Mouse (Mus musculus) embryonic facial prominence, embryonic 13.5 days (tissue): ENCODE results near the gene Acot8. TPM values are rescaled to one million over a fixed set of nuclear protein-coding genes. Genes with fewer than 3 reads are reported as not detected.

Experiments used
- ATAC-seq: fragments of 200-750 bp; cut with Nextera tagmentation; 2 replicates; pipeline ENCODE4 v1.8.0; 2017; ENCODE audit warnings: low read depth; ENCODE audit not compliant: insufficient number of reproducible peaks, insufficient read depth, low FRiP score, low TSS enrichment
- H3K27ac ChIP-seq: fragments of 300-500 bp; sonication (generic); 2 replicates; pipeline ENCODE4 v1.5.1; 2015; ENCODE audit warnings: moderate library complexity, mild to moderate bottlenecking, inconsistent platforms
- H3K27me3 ChIP-seq: fragments of 300-500 bp; sonication (generic); 2 replicates; pipeline ENCODE4 v1.6.1; 2015; ENCODE audit warnings: mild to moderate bottlenecking, inconsistent platforms
- H3K36me3 ChIP-seq: fragments of 300-500 bp; sonication (generic); 2 replicates; pipeline ENCODE4 v1.6.1; 2015; ENCODE audit warnings: mild to moderate bottlenecking, inconsistent platforms
- H3K4me1 ChIP-seq: fragments of 300-500 bp; sonication (generic); 2 replicates; pipeline ENCODE4 v1.6.1; 2015; ENCODE audit warnings: inconsistent platforms
- H3K4me2 ChIP-seq: fragments of 300-500 bp; sonication (generic); 2 replicates; pipeline ENCODE4 v1.6.1; 2015; ENCODE audit warnings: moderate library complexity, mild to moderate bottlenecking, inconsistent platforms
- H3K4me3 ChIP-seq: fragments of 300-500 bp; sonication (generic); 2 replicates; pipeline ENCODE4 v1.5.1; 2015; ENCODE audit warnings: mild to moderate bottlenecking, inconsistent platforms
- H3K9ac ChIP-seq: fragments of 300-500 bp; sonication (generic); 2 replicates; pipeline ENCODE4 v1.6.1; 2015; ENCODE audit warnings: mild to moderate bottlenecking, inconsistent platforms
- H3K9me3 ChIP-seq: fragments of 300-500 bp; sonication (generic); 2 replicates; pipeline ENCODE4 v1.6.1; 2016; ENCODE audit warnings: inconsistent platforms
- WGBS: fragments of 180-500 bp; shearing (Covaris S2); methylation state at CpG from one replicate; pipeline ENCODE4 v1.1.7; 2015; ENCODE audit warnings: mixed read lengths; 5-methylcytosine and 5-hydroxymethylcytosine counted together
- polyA plus RNA-seq: library from polyadenylated mRNA; unstranded; fragments of >200 nt; fragmentation: Nextera tagmentation; extraction: Ambion mirVana; gene quantifications from 2 replicates; pipeline ENCODE4 v1.2.1, GENCODE M21; 2015

Acot8 gene
- polyA plus RNA-seq, 1 experiment from 2014 or later, result 19.5 TPM

GRCm38 (mm10) chr2:164790451-164790850 is 14.2 kb downstream of the Acot8 start:
- H3K27me3 ChIP-seq, result no peaks in the 10 kb centered on the region
- 76% methylated on average over 4 of the region's 4 CpGs for WGBS
- H3K9ac ChIP-seq, result no peak overlapping the region
- H3K27ac ChIP-seq, result no peak overlapping the region
- H3K36me3 ChIP-seq, result peaks cover 51% of the 10 kb centered on the region
- no peak overlapping the region for H3K4me3 ChIP-seq
- ATAC-seq, result no peak
- no peaks in the 10 kb centered on the region for H3K9me3 ChIP-seq
- H3K4me1 ChIP-seq, result peaks cover 26% of the 10 kb centered on the region
- H3K4me2 ChIP-seq, result no peak overlapping the region

GRCm38 (mm10) chr2:164788411-164788810 is 16.3 kb downstream of the Acot8 start:
- WGBS, result 60% methylated on average over 4 of the region's 4 CpGs

GRCm38 (mm10) chr2:164787779-164788178 is 16.9 kb downstream of the Acot8 start:
- H3K9ac ChIP-seq, result no peak overlapping the region
- H3K4me1 ChIP-seq, result peaks cover 35% of the 10 kb centered on the region
- H3K36me3 ChIP-seq, result peaks cover 32% of the 10 kb centered on the region
- H3K9me3 ChIP-seq, result no peaks in the 10 kb centered on the region
- ATAC-seq, result no peak
- H3K27ac ChIP-seq, result no peak overlapping the region
- peak overlapping the region; percentile 18 for H3K4me2 ChIP-seq
- H3K4me3 ChIP-seq, result no peak overlapping the region
- H3K27me3 ChIP-seq, result no peaks in the 10 kb centered on the region
- WGBS, result 65% methylated on average over 10 of the region's 10 CpGs

More at GRCm38 (mm10) chr2:164788411-164788810, 16.3 kb downstream of the Acot8 start:
- no peak overlapping the region for H3K27ac ChIP-seq
- no peak for ATAC-seq
- no peaks in the 10 kb centered on the region for H3K27me3 ChIP-seq
- H3K9me3 ChIP-seq, result no peaks in the 10 kb centered on the region
- H3K4me3 ChIP-seq, result no peak overlapping the region
- H3K4me2 ChIP-seq, result no peak overlapping the region
- H3K4me1 ChIP-seq, result peaks cover 35% of the 10 kb centered on the region
- H3K36me3 ChIP-seq, result peaks cover 38% of the 10 kb centered on the region
- H3K9ac ChIP-seq, result no peak overlapping the region

- Histone ChIP-seq H3K4me3 (peak overlapping the region; percentile 72), H3K9ac (peak overlapping the region; percentile 85), H3K4me2 (peak overlapping the region; percentile 89), H3K36me3 (peaks cover 25% of the 10 kb centered on the region), H3K27ac (no peak overlapping the region), H3K27me3 (no peaks in the 10 kb centered on the region), H3K9me3 (no peaks in the 10 kb centered on the region), H3K4me1 (peaks cover 35% of the 10 kb centered on the region)
- WGBS, result 82% methylated on average over 3 of the region's 3 CpGs
- no peak for ATAC-seq
Observed at GRCm38 (mm10) chr2:164787032-164787431, 17.6 kb downstream of the Acot8 start.

GRCm38 (mm10) chr2:164786388-164786885 is 18.2 kb downstream of the Acot8 start:
- no peak for ATAC-seq
- peaks cover 35% of the 10 kb centered on the region for H3K4me1 ChIP-seq
- peaks cover 19% of the 10 kb centered on the region for H3K36me3 ChIP-seq
- H3K9ac ChIP-seq, result peak overlapping the region; percentile 85
- peak overlapping the region; percentile 84; the same call in 1 of the 2 replicates for H3K27ac ChIP-seq
- H3K27me3 ChIP-seq, result no peaks in the 10 kb centered on the region
- WGBS, result 11% methylated on average over 15 of the region's 15 CpGs
- H3K9me3 ChIP-seq, result no peaks in the 10 kb centered on the region
- H3K4me2 ChIP-seq, result peak overlapping the region; percentile 89
- H3K4me3 ChIP-seq, result peak overlapping the region; percentile 72

- Histone ChIP-seq H3K36me3 (peaks cover 12% of the 10 kb centered on the region), H3K4me3 (peak within 1 kb of the TSS; percentile 72), H3K27me3 (no peaks in the 10 kb centered on the region), H3K9ac (peak within 1 kb of the TSS; percentile 85), H3K27ac (peak within 1 kb of the TSS; percentile 84), H3K9me3 (no peaks in the 10 kb centered on the region), H3K4me2 (peak within 1 kb of the TSS; percentile 89), H3K4me1 (peaks cover 35% of the 10 kb centered on the region)
- ATAC-seq, result peak; percentile 87
- under 1% methylated on average over 86 of the region's 89 CpGs for WGBS
Observed at GRCm38 (mm10) chr2:164785481-164786387, 18.9 kb downstream of the Acot8 start, which contains the start of gene Snx21. TSS of gene Snx21 (plus strand) at chr2:164785823.

GRCm38 (mm10) chr2:164784869-164785420 is 19.7 kb downstream of the Acot8 start:
- WGBS, result 9% methylated on average over 7 of the region's 7 CpGs
- Histone ChIP-seq H3K4me3 (peak overlapping the region; percentile 72), H3K27me3 (no peaks in the 10 kb centered on the region), H3K27ac (peak overlapping the region; percentile 84), H3K9me3 (no peaks in the 10 kb centered on the region), H3K9ac (peak overlapping the region; percentile 85), H3K4me1 (peaks cover 35% of the 10 kb centered on the region), H3K4me2 (peak overlapping the region; percentile 89), H3K36me3 (peaks cover 8% of the 10 kb centered on the region)
- ATAC-seq, result no peak

- Histone ChIP-seq H3K9ac (no peak overlapping the region), H3K27ac (no peak overlapping the region), H3K9me3 (no peaks in the 10 kb centered on the region), H3K4me3 (no peak overlapping the region), H3K36me3 (peaks cover 7% of the 10 kb centered on the region), H3K4me2 (no peak overlapping the region), H3K27me3 (no peaks in the 10 kb centered on the region), H3K4me1 (peaks cover 35% of the 10 kb centered on the region)
- WGBS, result 77% methylated on average over 7 of the region's 7 CpGs
- no peak for ATAC-seq
Observed at GRCm38 (mm10) chr2:164783926-164784581, 20.6 kb downstream of the Acot8 start.

- H3K4me3 ChIP-seq, result no peak overlapping the region
- WGBS, result 77% methylated on average over 4 of the region's 4 CpGs
- H3K9me3 ChIP-seq, result no peaks in the 10 kb centered on the region
- H3K4me2 ChIP-seq, result no peak overlapping the region
- H3K36me3 ChIP-seq, result no peaks in the 10 kb centered on the region
- H3K27ac ChIP-seq, result no peak overlapping the region
- no peak overlapping the region for H3K9ac ChIP-seq
- no peak for ATAC-seq
- H3K27me3 ChIP-seq, result no peaks in the 10 kb centered on the region
- peaks cover 17% of the 10 kb centered on the region for H3K4me1 ChIP-seq
Observed at GRCm38 (mm10) chr2:164781876-164782275, 22.8 kb downstream of the Acot8 start.

GRCm38 (mm10) chr2:164779481-164780086 is 25.1 kb downstream of the Acot8 start, which contains the start of gene Tnnc2:
TSS of gene Tnnc2 (minus strand) at chr2:164779967.
- peaks cover 2% of the 10 kb centered on the region for H3K4me1 ChIP-seq
- H3K4me2 ChIP-seq, result no peak within 1 kb of the TSS
- no peak for ATAC-seq
- H3K9ac ChIP-seq, result no peak within 1 kb of the TSS
- H3K4me3 ChIP-seq, result no peak within 1 kb of the TSS
- 65% methylated on average over 8 of the region's 8 CpGs for WGBS
- H3K27ac ChIP-seq, result no peak within 1 kb of the TSS
- no peaks in the 10 kb centered on the region for H3K9me3 ChIP-seq
- H3K36me3 ChIP-seq, result no peaks in the 10 kb centered on the region
- H3K27me3 ChIP-seq, result no peaks in the 10 kb centered on the region

- H3K4me3 ChIP-seq, result no peak overlapping the region
- no peak overlapping the region for H3K4me2 ChIP-seq
- H3K27ac ChIP-seq, result no peak overlapping the region
- no peaks in the 10 kb centered on the region for H3K27me3 ChIP-seq
- ATAC-seq, result no peak
- no peaks in the 10 kb centered on the region for H3K36me3 ChIP-seq
- no peak overlapping the region for H3K9ac ChIP-seq
- H3K4me1 ChIP-seq, result no peaks in the 10 kb centered on the region
- no peaks in the 10 kb centered on the region for H3K9me3 ChIP-seq
- 80% methylated on average over 7 of the region's 7 CpGs for WGBS
Observed at GRCm38 (mm10) chr2:164778809-164779208, 25.9 kb downstream of the Acot8 start.
